Mouse (Mus musculus) heart, adult 9 months (tissue): Measurements from ENCODE around the gene Hbb-bt.
"Not testable (repeated sequence)": the region's sequence is repeated elsewhere in the genome, so short reads cannot be mapped to it uniquely, and the experiment has no call there.

ENCODE experiments used
- DNase-seq, 2 experiments: peaks; one replicate each; pipeline ENCODE4 v3.0.0; 2022; ENCODE audit warnings: low spot score in 2 of 2

Hbb-bt gene

GRCm38 (mm10) chr7:103813766-103814165 lies at the start of gene Hbb-bt:
TSS of gene Hbb-bt (minus strand) at chr7:103813996.
- no peak for DNase-seq

- no peak for DNase-seq
Observed at GRCm38 (mm10) chr7:103861531-103861930, 47.7 kb upstream of the Hbb-bt start.

- DNase-seq, result peak; percentile 32 to 52
Observed at GRCm38 (mm10) chr7:103860855-103861254, 47.1 kb upstream of the Hbb-bt start.

GRCm38 (mm10) chr7:103859076-103859475 lies 45.3 kb upstream of the Hbb-bt start:
- no peak for DNase-seq

GRCm38 (mm10) chr7:103854669-103855068 lies 40.9 kb upstream of the Hbb-bt start:
- DNase-seq, result no peak

GRCm38 (mm10) chr7:103853090-103853489 lies 39.3 kb upstream of the Hbb-bt start, which contains the start of gene Hbb-y:
TSS of gene Hbb-y (minus strand) at chr7:103853216.
- DNase-seq, result no peak

GRCm38 (mm10) chr7:103844525-103845325 lies 30.9 kb upstream of the Hbb-bt start:
- no peak for DNase-seq

GRCm38 (mm10) chr7:103843034-103843433 lies 29.2 kb upstream of the Hbb-bt start, which contains the start of gene Hbb-bh1:
TSS of gene Hbb-bh1 (minus strand) at chr7:103843164.
- DNase-seq, result no peak

GRCm38 (mm10) chr7:103840268-103840667 lies 26.5 kb upstream of the Hbb-bt start, which contains the start of gene Hbb-bh2:
TSS of gene Hbb-bh2 (minus strand) at chr7:103840520.
- no peak for DNase-seq

GRCm38 (mm10) chr7:103827808-103828207 lies 14.0 kb upstream of the Hbb-bt start, which contains the start of gene Hbb-bs:
TSS of gene Hbb-bs (minus strand) at chr7:103828096.
- DNase-seq, result no peak

- DNase-seq, result not testable (repeated sequence)
Observed at GRCm38 (mm10) chr7:103827139-103827538, 13.3 kb upstream of the Hbb-bt start.

GRCm38 (mm10) chr7:103826255-103826887 lies 12.6 kb upstream of the Hbb-bt start:
- no peak for DNase-seq

GRCm38 (mm10) chr7:103825536-103826254 lies 11.9 kb upstream of the Hbb-bt start:
- no peak for DNase-seq

GRCm38 (mm10) chr7:103824597-103824996 lies 10.8 kb upstream of the Hbb-bt start:
- DNase-seq, result no peak

- DNase-seq, result not testable (repeated sequence)
Observed at GRCm38 (mm10) chr7:103815085-103815484, 1.3 kb upstream of the Hbb-bt start.

GRCm38 (mm10) chr7:103813152-103813551 lies 644 bp downstream of the Hbb-bt start:
- DNase-seq, result not testable (repeated sequence)

GRCm38 (mm10) chr7:103812174-103812573 lies 1.6 kb downstream of the Hbb-bt start:
- DNase-seq, result no peak

- DNase-seq, result no peak
Observed at GRCm38 (mm10) chr7:103811223-103811845, 2.5 kb downstream of the Hbb-bt start.

- DNase-seq, result no peak
Observed at GRCm38 (mm10) chr7:103810746-103811145, 3.0 kb downstream of the Hbb-bt start.

- DNase-seq, result no peak
Observed at GRCm38 (mm10) chr7:103810296-103810695, 3.5 kb downstream of the Hbb-bt start.

GRCm38 (mm10) chr7:103809801-103810155 lies 4.0 kb downstream of the Hbb-bt start:
- no peak for DNase-seq
